Mouse (Mus musculus): ENCODE measurements around the gene Dab2. TPM values are rescaled to one million over a fixed set of nuclear protein-coding genes. Genes with fewer than 3 reads are reported as not detected.

Dab2 gene
- polyA plus RNA-seq, 1 experiment from 2014 or later = 19.4 TPM

GRCm38 (mm10) chr15:6393624-6394023, 94.0 kb downstream of the Dab2 start:
- ATAC-seq = no peak
- 94% methylated on average over 4 of the region's 4 CpGs for WGBS
- H3K4me1 ChIP-seq (ENCODE audit: control insufficient read depth, insufficient read depth, low read length) = no peaks in the 10 kb centered on the region
- H3K9ac ChIP-seq (ENCODE audit: low read depth, low read length) = no peak overlapping the region
- no peak overlapping the region for H3K4me2 ChIP-seq (ENCODE audit: low read length)
- no peak overlapping the region for H3K27ac ChIP-seq (ENCODE audit: low read length)
- no peaks in the 10 kb centered on the region for H3K9me3 ChIP-seq (replicated peaks; ENCODE audit: control insufficient read depth, low read length, poor library complexity, severe bottlenecking)
- no peak overlapping the region for H3K4me3 ChIP-seq (ENCODE audit: low read depth, low read length)
- H3K27me3 ChIP-seq (ENCODE audit: control insufficient read depth, insufficient read depth, low read depth, low read length) = no peaks in the 10 kb centered on the region
- H3K36me3 ChIP-seq (ENCODE audit: control insufficient read depth, insufficient read depth, low read length) = no peaks in the 10 kb centered on the region

- H3K4me2 ChIP-seq (ENCODE audit: low read length) = no peak overlapping the region
- no peak overlapping the region for H3K9ac ChIP-seq (ENCODE audit: low read depth, low read length)
- H3K27me3 ChIP-seq (ENCODE audit: control insufficient read depth, insufficient read depth, low read depth, low read length) = no peaks in the 10 kb centered on the region
- H3K4me3 ChIP-seq (ENCODE audit: low read depth, low read length) = no peak overlapping the region
- no peaks in the 10 kb centered on the region for H3K36me3 ChIP-seq (ENCODE audit: control insufficient read depth, insufficient read depth, low read length)
- H3K4me1 ChIP-seq (ENCODE audit: control insufficient read depth, insufficient read depth, low read length) = no peaks in the 10 kb centered on the region
- no peak overlapping the region for H3K27ac ChIP-seq (ENCODE audit: low read length)
- ATAC-seq = no peak
- H3K9me3 ChIP-seq (replicated peaks; ENCODE audit: control insufficient read depth, low read length, poor library complexity, severe bottlenecking) = no peaks in the 10 kb centered on the region
- 91% methylated on average over 4 of the region's 4 CpGs for WGBS
These were observed 98.6 kb downstream of the Dab2 start for GRCm38 (mm10) chr15:6398211-6398610.

- Histone ChIP-seq H3K4me3 (ENCODE audit: low read depth, low read length) (no peak overlapping the region), H3K36me3 (ENCODE audit: control insufficient read depth, insufficient read depth, low read length) (no peaks in the 10 kb centered on the region), H3K9ac (ENCODE audit: low read depth, low read length) (no peak overlapping the region), H3K27me3 (ENCODE audit: control insufficient read depth, insufficient read depth, low read depth, low read length) (no peaks in the 10 kb centered on the region), H3K4me2 (ENCODE audit: low read length) (no peak overlapping the region), H3K27ac (ENCODE audit: low read length) (no peak overlapping the region), H3K4me1 (ENCODE audit: control insufficient read depth, insufficient read depth, low read length) (no peaks in the 10 kb centered on the region), H3K9me3 (replicated peaks; ENCODE audit: control insufficient read depth, low read length, poor library complexity, severe bottlenecking) (no peaks in the 10 kb centered on the region)
- ATAC-seq = no peak
- 93% methylated on average over 6 of the region's 6 CpGs for WGBS
These were observed 99.3 kb downstream of the Dab2 start for GRCm38 (mm10) chr15:6398881-6399280.

GRCm38 (mm10) chr15:6400115-6400514, 100.5 kb downstream of the Dab2 start:
- Histone ChIP-seq H3K9ac (ENCODE audit: low read depth, low read length) (no peak overlapping the region), H3K4me3 (ENCODE audit: low read depth, low read length) (no peak overlapping the region), H3K4me2 (ENCODE audit: low read length) (no peak overlapping the region), H3K27ac (ENCODE audit: low read length) (no peak overlapping the region), H3K9me3 (replicated peaks; ENCODE audit: control insufficient read depth, low read length, poor library complexity, severe bottlenecking) (no peaks in the 10 kb centered on the region), H3K4me1 (ENCODE audit: control insufficient read depth, insufficient read depth, low read length) (no peaks in the 10 kb centered on the region), H3K36me3 (ENCODE audit: control insufficient read depth, insufficient read depth, low read length) (no peaks in the 10 kb centered on the region), H3K27me3 (ENCODE audit: control insufficient read depth, insufficient read depth, low read depth, low read length) (no peaks in the 10 kb centered on the region)
- no peak for ATAC-seq
- 71% methylated on average over 8 of the region's 8 CpGs for WGBS

- no peak for ATAC-seq
- no peak overlapping the region for H3K9ac ChIP-seq (ENCODE audit: low read depth, low read length)
These were observed 102.8 kb downstream of the Dab2 start for GRCm38 (mm10) chr15:6402433-6402832.

GRCm38 (mm10) chr15:6404172-6404571, 104.6 kb downstream of the Dab2 start:
- no peak overlapping the region for H3K4me2 ChIP-seq (ENCODE audit: low read length)
- H3K9me3 ChIP-seq (replicated peaks; ENCODE audit: control insufficient read depth, low read length, poor library complexity, severe bottlenecking) = no peaks in the 10 kb centered on the region
- ATAC-seq = no peak
- no peaks in the 10 kb centered on the region for H3K27me3 ChIP-seq (ENCODE audit: control insufficient read depth, insufficient read depth, low read depth, low read length)
- H3K4me3 ChIP-seq (ENCODE audit: low read depth, low read length) = no peak overlapping the region
- H3K36me3 ChIP-seq (ENCODE audit: control insufficient read depth, insufficient read depth, low read length) = no peaks in the 10 kb centered on the region
- no peaks in the 10 kb centered on the region for H3K4me1 ChIP-seq (ENCODE audit: control insufficient read depth, insufficient read depth, low read length)
- WGBS = 93% methylated on average over 5 of the region's 5 CpGs
- no peak overlapping the region for H3K27ac ChIP-seq (ENCODE audit: low read length)
- H3K9ac ChIP-seq (ENCODE audit: low read depth, low read length) = no peak overlapping the region

More at GRCm38 (mm10) chr15:6402433-6402832, 102.8 kb downstream of the Dab2 start:
- Histone ChIP-seq H3K27me3 (ENCODE audit: control insufficient read depth, insufficient read depth, low read depth, low read length) (no peaks in the 10 kb centered on the region), H3K4me3 (ENCODE audit: low read depth, low read length) (no peak overlapping the region), H3K27ac (ENCODE audit: low read length) (no peak overlapping the region), H3K4me1 (ENCODE audit: control insufficient read depth, insufficient read depth, low read length) (no peaks in the 10 kb centered on the region), H3K36me3 (ENCODE audit: control insufficient read depth, insufficient read depth, low read length) (no peaks in the 10 kb centered on the region), H3K9me3 (replicated peaks; ENCODE audit: control insufficient read depth, low read length, poor library complexity, severe bottlenecking) (no peaks in the 10 kb centered on the region), H3K4me2 (ENCODE audit: low read length) (no peak overlapping the region)
- WGBS = 83% methylated on average over 2 of the region's 2 CpGs

- WGBS = 86% methylated on average over 6 of the region's 6 CpGs
- Histone ChIP-seq H3K27me3 (ENCODE audit: control insufficient read depth, insufficient read depth, low read depth, low read length) (no peaks in the 10 kb centered on the region), H3K27ac (ENCODE audit: low read length) (no peak overlapping the region), H3K4me1 (ENCODE audit: control insufficient read depth, insufficient read depth, low read length) (no peaks in the 10 kb centered on the region), H3K4me2 (ENCODE audit: low read length) (no peak overlapping the region), H3K9me3 (replicated peaks; ENCODE audit: control insufficient read depth, low read length, poor library complexity, severe bottlenecking) (no peaks in the 10 kb centered on the region), H3K36me3 (ENCODE audit: control insufficient read depth, insufficient read depth, low read length) (no peaks in the 10 kb centered on the region), H3K9ac (ENCODE audit: low read depth, low read length) (no peak overlapping the region), H3K4me3 (ENCODE audit: low read depth, low read length) (no peak overlapping the region)
- ATAC-seq = no peak
These were observed 107.2 kb downstream of the Dab2 start for GRCm38 (mm10) chr15:6406771-6407170.

- 84% methylated on average over 8 of the region's 8 CpGs for WGBS
- H3K36me3 ChIP-seq (ENCODE audit: control insufficient read depth, insufficient read depth, low read length) = no peaks in the 10 kb centered on the region
- H3K9ac ChIP-seq (ENCODE audit: low read depth, low read length) = no peak overlapping the region
- no peaks in the 10 kb centered on the region for H3K4me1 ChIP-seq (ENCODE audit: control insufficient read depth, insufficient read depth, low read length)
- no peak overlapping the region for H3K4me3 ChIP-seq (ENCODE audit: low read depth, low read length)
- no peak overlapping the region for H3K4me2 ChIP-seq (ENCODE audit: low read length)
- ATAC-seq = no peak
- no peaks in the 10 kb centered on the region for H3K27me3 ChIP-seq (ENCODE audit: control insufficient read depth, insufficient read depth, low read depth, low read length)
- H3K9me3 ChIP-seq (replicated peaks; ENCODE audit: control insufficient read depth, low read length, poor library complexity, severe bottlenecking) = no peaks in the 10 kb centered on the region
- no peak overlapping the region for H3K27ac ChIP-seq (ENCODE audit: low read length)
These were observed 109.4 kb downstream of the Dab2 start for GRCm38 (mm10) chr15:6409031-6409430.

GRCm38 (mm10) chr15:6410161-6410560, 110.6 kb downstream of the Dab2 start:
- no peak for ATAC-seq
- Histone ChIP-seq H3K27me3 (ENCODE audit: control insufficient read depth, insufficient read depth, low read depth, low read length) (no peaks in the 10 kb centered on the region), H3K36me3 (ENCODE audit: control insufficient read depth, insufficient read depth, low read length) (no peaks in the 10 kb centered on the region), H3K4me2 (ENCODE audit: low read length) (no peak overlapping the region), H3K4me3 (ENCODE audit: low read depth, low read length) (no peak overlapping the region), H3K4me1 (ENCODE audit: control insufficient read depth, insufficient read depth, low read length) (no peaks in the 10 kb centered on the region), H3K9ac (ENCODE audit: low read depth, low read length) (no peak overlapping the region), H3K27ac (ENCODE audit: low read length) (no peak overlapping the region), H3K9me3 (replicated peaks; ENCODE audit: control insufficient read depth, low read length, poor library complexity, severe bottlenecking) (no peaks in the 10 kb centered on the region)
- 90% methylated on average over 3 of the region's 3 CpGs for WGBS

- no peak overlapping the region for H3K27ac ChIP-seq (ENCODE audit: low read length)
- no peaks in the 10 kb centered on the region for H3K27me3 ChIP-seq (ENCODE audit: control insufficient read depth, insufficient read depth, low read depth, low read length)
- no peak overlapping the region for H3K4me3 ChIP-seq (ENCODE audit: low read depth, low read length)
- no peaks in the 10 kb centered on the region for H3K4me1 ChIP-seq (ENCODE audit: control insufficient read depth, insufficient read depth, low read length)
- no peak overlapping the region for H3K9ac ChIP-seq (ENCODE audit: low read depth, low read length)
- H3K9me3 ChIP-seq (replicated peaks; ENCODE audit: control insufficient read depth, low read length, poor library complexity, severe bottlenecking) = no peaks in the 10 kb centered on the region
- H3K36me3 ChIP-seq (ENCODE audit: control insufficient read depth, insufficient read depth, low read length) = no peaks in the 10 kb centered on the region
- 93% methylated on average over 6 of the region's 6 CpGs for WGBS
- no peak for ATAC-seq
- no peak overlapping the region for H3K4me2 ChIP-seq (ENCODE audit: low read length)
These were observed 111.7 kb downstream of the Dab2 start for GRCm38 (mm10) chr15:6411334-6411733.
